Mouse (Mus musculus) brain, embryonic 14.5 days (tissue): ENCODE results near the gene Mtcl1.

Source experiments
- CTCF ChIP-seq: fragments of 200-500 bp; IDR thresholded peaks from 2 replicates; pipeline ENCODE4 v1.5.1; 2012; ENCODE audit warnings: inconsistent platforms, mild to moderate bottlenecking, moderate library complexity, borderline replicate concordance; ENCODE audit not compliant: insufficient read depth, insufficient read length; ENCODE audit errors: extremely low read depth
- POLR2A ChIP-seq: fragments of 200-500 bp; IDR thresholded peaks from 2 replicates; pipeline ENCODE4 v1.6.1; 2012; ENCODE audit warnings: mild to moderate bottlenecking, inconsistent platforms, borderline replicate concordance; ENCODE audit not compliant: poor library complexity, insufficient read depth, insufficient read length, severe bottlenecking; ENCODE audit errors: extremely low read depth

GRCm38 (mm10) chr17:66444059-66444700 is 5.4 kb downstream of the Mtcl1 start:
- no peak for TF ChIP-seq CTCF
- no peak for TF ChIP-seq POLR2A
